12 mouse cellular contexts compared by ENCODE assay signal in the genomic region with DNA sequence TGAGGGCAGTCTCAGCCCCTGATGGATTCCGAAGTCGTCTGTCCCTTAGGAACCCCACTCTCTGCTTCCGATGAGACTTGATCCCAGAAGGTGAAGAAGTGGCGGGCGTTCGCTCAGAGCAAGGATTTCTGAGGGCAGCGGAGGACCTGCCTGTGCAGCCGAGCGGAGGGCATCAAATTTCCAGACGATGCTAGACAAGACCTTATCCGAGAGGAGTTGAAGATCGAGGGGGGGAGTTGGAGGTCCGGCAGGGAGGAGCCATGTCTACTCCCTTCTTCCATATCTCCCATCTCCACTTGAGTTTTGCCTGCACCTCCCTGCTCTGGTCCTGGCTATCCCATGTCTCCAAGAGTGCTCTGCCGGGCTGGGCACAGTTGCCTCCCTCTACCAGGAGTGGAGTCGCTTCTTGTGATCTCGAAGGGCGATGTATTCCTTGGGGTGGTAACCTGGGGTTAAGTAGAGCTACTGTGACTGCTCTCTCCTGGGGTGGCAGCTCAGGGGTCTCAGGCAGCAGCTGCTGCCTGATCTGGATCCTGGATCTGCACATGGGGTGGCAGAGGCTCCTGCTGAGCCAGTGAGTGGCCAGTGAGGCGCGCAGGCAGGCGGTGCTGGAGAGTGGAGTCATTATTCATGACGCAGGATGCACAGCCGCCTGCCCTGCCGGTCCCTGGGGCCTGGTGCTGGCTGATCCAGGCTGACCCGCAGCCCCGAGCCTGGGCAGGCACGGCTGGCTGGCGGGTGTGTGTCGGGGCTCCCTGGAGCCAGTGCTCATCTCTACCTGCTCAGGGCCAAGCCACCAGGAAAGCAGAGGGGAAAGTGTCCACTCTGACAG. TPM values are rescaled to one million over a fixed set of nuclear protein-coding genes. Genes with fewer than 3 reads are reported as not detected.
DNase-seq lines count a peak whose midpoint lies in the region; ATAC-seq and TF ChIP-seq lines count a peak whose summit lies in the region.
"Had no signal": no experiment of that assay in that cellular context is flagged by ENCODE, and none has a peak within 500 bp of the region (broad histone marks: within the 10 kb centered on the region; RNA-seq: fewer than 3 reads in every experiment).

No protein-coding gene starts in this region.

- WGBS in kidney, postnatal 0 days = 22% methylated on average over 28 of the region's 28 CpGs
- WGBS in embryonic facial prominence, embryonic 14.5 days = 30% methylated on average over 25 of the region's 28 CpGs
- WGBS in hindbrain, embryonic 16.5 days = 42% methylated on average over 28 of the region's 28 CpGs
- WGBS in intestine, postnatal 0 days = 42% methylated on average over 28 of the region's 28 CpGs

- H3K9ac ChIP-seq in kidney, postnatal 0 days (ENCODE audit: low read depth, low read length) = no peak overlapping the region
- H3K9ac ChIP-seq in embryonic facial prominence, embryonic 14.5 days (ENCODE audit: low read depth, low read length) = no peak overlapping the region
- H3K9ac ChIP-seq in hindbrain, embryonic 16.5 days (ENCODE audit: low read depth, low read length) = no peak overlapping the region; the same call in 1 of the 2 replicates
- H3K9ac ChIP-seq in intestine, postnatal 0 days (ENCODE audit: low read depth, low read length) = no peak overlapping the region
- H3K9ac ChIP-seq: lung, embryonic 15.5 days had no signal

- ATAC-seq in kidney, postnatal 0 days (replicated peaks; ENCODE audit: low FRiP score, low read depth) = peak; percentile 12; the same call in 1 of the 2 replicates
- ATAC-seq in embryonic facial prominence, embryonic 14.5 days (ENCODE audit: low read depth) = peak; percentile 39
- peak; percentile 15; the same call in 1 of the 2 replicates for ATAC-seq in hindbrain, embryonic 16.5 days
- no peak for ATAC-seq in intestine, postnatal 0 days

- H3K27ac ChIP-seq in kidney, postnatal 0 days = no peak overlapping the region
- H3K27ac ChIP-seq in embryonic facial prominence, embryonic 14.5 days (replicated peaks; ENCODE audit: low read depth, low read length) = no peak overlapping the region
- no peak overlapping the region for H3K27ac ChIP-seq in hindbrain, embryonic 16.5 days (ENCODE audit: low read depth, low read length)
- no peak overlapping the region for H3K27ac ChIP-seq in intestine, postnatal 0 days (ENCODE audit: low read depth, low read length)
- H3K27ac ChIP-seq: lung, embryonic 15.5 days had no signal

- no peaks in the 10 kb centered on the region for H3K9me3 ChIP-seq in kidney, postnatal 0 days (replicated peaks; ENCODE audit: low read length)
- H3K9me3 ChIP-seq in embryonic facial prominence, embryonic 14.5 days (ENCODE audit: control insufficient read depth, low read length) = no peaks in the 10 kb centered on the region
- H3K9me3 ChIP-seq in hindbrain, embryonic 16.5 days (ENCODE audit: control insufficient read depth, low read length) = no peaks in the 10 kb centered on the region
- H3K9me3 ChIP-seq in intestine, postnatal 0 days (ENCODE audit: control insufficient read depth) = no peaks in the 10 kb centered on the region
- H3K9me3 ChIP-seq: lung, embryonic 15.5 days had no signal

- no peaks in the 10 kb centered on the region; the same call in 1 of the 2 replicates for H3K27me3 ChIP-seq in kidney, postnatal 0 days (ENCODE audit: insufficient read depth, low read length)
- no peaks in the 10 kb centered on the region for H3K27me3 ChIP-seq in embryonic facial prominence, embryonic 14.5 days (replicated peaks; ENCODE audit: control insufficient read depth, insufficient read depth, low read length)
- no peaks in the 10 kb centered on the region for H3K27me3 ChIP-seq in hindbrain, embryonic 16.5 days (replicated peaks; ENCODE audit: control insufficient read depth, insufficient read depth, low read length)
- no peaks in the 10 kb centered on the region for H3K27me3 ChIP-seq in intestine, postnatal 0 days (replicated peaks; ENCODE audit: control insufficient read depth, insufficient read depth, low read length)
- H3K27me3 ChIP-seq: CH12.LX; lung, embryonic 15.5 days had no signal

- no peak overlapping the region for H3K4me3 ChIP-seq in kidney, postnatal 0 days (replicated peaks; ENCODE audit: low read depth, low read length)
- H3K4me3 ChIP-seq in embryonic facial prominence, embryonic 14.5 days (ENCODE audit: low read depth, low read length) = no peak overlapping the region
- H3K4me3 ChIP-seq in hindbrain, embryonic 16.5 days (ENCODE audit: low read length) = no peak overlapping the region
- no peak overlapping the region for H3K4me3 ChIP-seq in intestine, postnatal 0 days (ENCODE audit: low read depth, low read length)
- H3K4me3 ChIP-seq: lung, embryonic 15.5 days had no signal

- H3K4me2 ChIP-seq in kidney, postnatal 0 days (ENCODE audit: low read length) = peak overlapping the region; percentile 25; the same call in 1 of the 2 replicates
- H3K4me2 ChIP-seq in embryonic facial prominence, embryonic 14.5 days (ENCODE audit: low read depth, low read length) = no peak overlapping the region
- no peak overlapping the region for H3K4me2 ChIP-seq in hindbrain, embryonic 16.5 days (ENCODE audit: low read length)
- H3K4me2 ChIP-seq in intestine, postnatal 0 days (replicated peaks; ENCODE audit: low read depth) = no peak overlapping the region
- H3K4me2 ChIP-seq: liver, embryonic 11.5 days; lung, embryonic 15.5 days had no signal

- no peak for TF ChIP-seq CTCF in kidney, postnatal 0 days (IDR thresholded peaks at IDR 0.05; ENCODE audit: low read depth)
- no peak for TF ChIP-seq CTCF in intestine, postnatal 0 days (IDR thresholded peaks at IDR 0.05; ENCODE audit: low read depth)

- no peaks in the 10 kb centered on the region for H3K36me3 ChIP-seq in kidney, postnatal 0 days (ENCODE audit: insufficient read depth, low read length)
- H3K36me3 ChIP-seq in embryonic facial prominence, embryonic 14.5 days (ENCODE audit: control insufficient read depth, insufficient read depth, low read length) = no peaks in the 10 kb centered on the region
- no peaks in the 10 kb centered on the region for H3K36me3 ChIP-seq in hindbrain, embryonic 16.5 days (ENCODE audit: control insufficient read depth, insufficient read depth, low read length)
- H3K36me3 ChIP-seq in intestine, postnatal 0 days (ENCODE audit: control insufficient read depth, insufficient read depth) = no peaks in the 10 kb centered on the region
- H3K36me3 ChIP-seq: lung, embryonic 15.5 days had no signal

- peak; percentile 75 for DNase-seq in kidney, postnatal 0 days (ENCODE audit: low spot score)
- no peak for DNase-seq in kidney, postnatal 36 days
- no peak for DNase-seq in embryonic facial prominence, embryonic 14.5 days (ENCODE audit: low spot score)
- DNase-seq in retina, embryonic 14.5 days (ENCODE audit: low spot score) = peak; percentile 40
- no peak for DNase-seq in gastrocnemius, postnatal 10 days
- DNase-seq: adrenal gland, adult 8-10 months; cerebellum, adult 2 months had no signal

- H3K4me1 ChIP-seq in kidney, postnatal 0 days (replicated peaks; ENCODE audit: insufficient read depth, low read length) = no peaks in the 10 kb centered on the region
- no peaks in the 10 kb centered on the region for H3K4me1 ChIP-seq in embryonic facial prominence, embryonic 14.5 days (ENCODE audit: control insufficient read depth, insufficient read depth, low read length)
- H3K4me1 ChIP-seq in hindbrain, embryonic 16.5 days (ENCODE audit: control insufficient read depth, insufficient read depth, low read depth, low read length) = peaks cover 6% of the 10 kb centered on the region; the same call in 1 of the 2 replicates
- H3K4me1 ChIP-seq in intestine, postnatal 0 days (replicated peaks; ENCODE audit: control insufficient read depth, insufficient read depth, low read length) = no peaks in the 10 kb centered on the region
- H3K4me1 ChIP-seq: lung, embryonic 15.5 days had no signal

RNA-seq across cellular contexts. Expression of a gene that starts 58.1 kb away (rescaled TPM):
- 1.7 and 2.2 TPM in 2 replicates for polyA plus RNA-seq in kidney, postnatal 0 days (2015; fragmentation: Nextera tagmentation; extraction: Ambion mirVana)
- 3.4 and 4.5 TPM in 2 replicates for polyA plus RNA-seq in embryonic facial prominence, embryonic 14.5 days (2014; fragmentation: Nextera tagmentation; extraction: Ambion mirVana)
- polyA plus RNA-seq in hindbrain, embryonic 16.5 days (2015; fragmentation: Nextera tagmentation; extraction: Ambion mirVana) = 5.5 and 6.2 TPM in 2 replicates
- total RNA-seq in gastrocnemius, postnatal 10 days (2021) = 1 to 10 TPM; 1.2 to 1.8 TPM
- polyA plus RNA-seq in intestine, postnatal 0 days (2015; fragmentation: Nextera tagmentation; extraction: Ambion mirVana) = 0.47 and 0.48 TPM in 2 replicates

RNA-seq across cellular contexts. Expression of a gene that starts 59.2 kb away (rescaled TPM):
- 3.1 and 4.1 TPM in 2 replicates for polyA plus RNA-seq in kidney, postnatal 0 days (2015; fragmentation: Nextera tagmentation; extraction: Ambion mirVana)
- polyA plus RNA-seq in embryonic facial prominence, embryonic 14.5 days (2014; fragmentation: Nextera tagmentation; extraction: Ambion mirVana) = 9.2 and 12.1 TPM in 2 replicates
- polyA plus RNA-seq in hindbrain, embryonic 16.5 days (2015; fragmentation: Nextera tagmentation; extraction: Ambion mirVana) = 33.2 and 33.5 TPM in 2 replicates
- 1 to 10 TPM; 3.2 to 5.4 TPM for total RNA-seq in gastrocnemius, postnatal 10 days (2021)
- 1.1 and 2.0 TPM in 2 replicates for polyA plus RNA-seq in intestine, postnatal 0 days (2015; fragmentation: Nextera tagmentation; extraction: Ambion mirVana)

Comparison
In these comparisons a context has a peak if more than half of its experiments do, and no peak if none do; other contexts are left out.
1. DNase-seq: peak in kidney, postnatal 0 days (single experiment) and retina, embryonic 14.5 days (single experiment); none in kidney, postnatal 36 days (0 of 2), embryonic facial prominence, embryonic 14.5 days (single experiment) and gastrocnemius, postnatal 10 days (single experiment).